Mouse (Mus musculus) ES-Bruce4 (cell line): ENCODE measurements around the gene Apobec2. TPM values are rescaled to one million over a fixed set of nuclear protein-coding genes. Genes with fewer than 3 reads are reported as not detected.

Experiments used
- H3K27ac ChIP-seq: 2 replicates; pipeline ENCODE4 v1.5.1; 2012; ENCODE audit warnings: low read length, inconsistent platforms; ENCODE audit not compliant: insufficient read depth
- H3K27me3 ChIP-seq: 2 replicates; pipeline ENCODE4 v1.6.1; 2012; ENCODE audit warnings: mild to moderate bottlenecking, low read length, inconsistent platforms; ENCODE audit not compliant: control insufficient read depth, poor library complexity, insufficient read depth, severe bottlenecking
- H3K36me3 ChIP-seq: 2 replicates; pipeline ENCODE4 v1.6.1; 2012; ENCODE audit warnings: inconsistent platforms, mild to moderate bottlenecking, low read length, moderate library complexity; ENCODE audit not compliant: control insufficient read depth, poor library complexity, insufficient read depth, severe bottlenecking
- H3K4me1 ChIP-seq: one replicate; pipeline ENCODE4 v1.8.1; 2011; ENCODE audit warnings: low read length; ENCODE audit not compliant: control insufficient read depth, insufficient read depth
- H3K4me3 ChIP-seq: 2 replicates; pipeline ENCODE4 v1.5.1; 2011; ENCODE audit warnings: low read depth, mild to moderate bottlenecking, low read length
- H3K9ac ChIP-seq: 2 replicates; pipeline ENCODE4 v1.6.1; 2012; ENCODE audit warnings: low read depth, mild to moderate bottlenecking, inconsistent platforms; ENCODE audit not compliant: poor library complexity, severe bottlenecking
- H3K9me3 ChIP-seq: replicated peaks from 2 replicates; pipeline ENCODE4 v1.6.1; 2012; ENCODE audit warnings: mild to moderate bottlenecking, low read length, inconsistent platforms; ENCODE audit not compliant: control insufficient read depth, poor library complexity, insufficient read depth, severe bottlenecking
- CTCF ChIP-seq: IDR thresholded peaks from one replicate; pipeline ENCODE4 v1.8.1; 2011; ENCODE audit warnings: low read depth, low read length
- EP300 ChIP-seq: IDR thresholded peaks from 2 replicates; pipeline ENCODE4 v1.6.1; 2011; ENCODE audit warnings: low read depth, low read length; ENCODE audit not compliant: insufficient read depth
- POLR2A ChIP-seq: IDR thresholded peaks from one replicate; pipeline ENCODE4 v1.8.1; 2011; ENCODE audit warnings: low read length; ENCODE audit not compliant: insufficient read depth
- polyA plus RNA-seq: library from polyadenylated mRNA; stranded (reverse); fragments of >200 nt; gene quantifications from 2 replicates; pipeline ENCODE4 v1.2.4, GENCODE M21; 2011; ENCODE audit warnings: low read depth; ENCODE audit not compliant: missing spikeins, insufficient read depth, insufficient read length

Gene Apobec2
- polyA plus RNA-seq, 1 experiment, result 4.7 TPM

- Histone ChIP-seq H3K9me3 (no peaks in the 10 kb centered on the region), H3K4me1 (peaks cover 7% of the 10 kb centered on the region), H3K27me3 (no peaks in the 10 kb centered on the region), H3K36me3 (no peaks in the 10 kb centered on the region), H3K4me3 (no peak overlapping the region), H3K27ac (no peak overlapping the region), H3K9ac (no peak overlapping the region)
- TF ChIP-seq CTCF (no peak), EP300 (no peak), POLR2A (no peak)
Observed at GRCm38 (mm10) chr17:48443542-48444145, 10.9 kb upstream of the Apobec2 start.

DNA sequence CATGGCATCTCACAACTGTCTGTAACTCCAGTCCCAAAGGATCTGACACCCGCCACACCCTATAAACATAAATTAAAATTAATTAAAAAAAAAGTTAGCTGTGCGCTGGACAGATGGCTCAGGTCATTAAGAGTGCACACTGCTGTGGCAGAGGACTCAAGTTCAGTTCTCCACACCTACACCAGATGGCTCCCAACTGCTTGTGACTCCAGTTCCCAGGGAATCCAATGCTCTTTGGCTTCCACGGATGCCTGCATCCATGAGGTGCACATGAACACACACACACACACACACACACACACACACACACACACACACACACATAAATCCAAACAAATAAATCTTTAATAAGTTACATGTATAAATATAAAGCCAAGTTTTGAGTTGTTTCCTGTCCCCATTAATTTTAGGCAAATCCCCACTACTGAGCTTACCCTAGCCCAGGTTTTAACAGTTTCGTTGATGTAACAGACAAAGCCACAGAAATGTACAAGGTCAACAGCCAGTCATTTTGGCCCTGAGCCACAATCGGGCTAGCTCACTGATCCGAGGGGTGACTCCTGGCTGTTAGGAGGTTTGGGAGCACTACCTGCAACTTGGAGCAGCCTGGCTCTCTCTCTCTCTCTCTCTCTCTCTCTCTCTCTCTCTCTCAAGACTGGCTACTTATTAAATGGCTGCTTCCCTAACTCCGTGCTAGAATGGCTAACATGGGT, 10.2 kb upstream of the Apobec2 start:
- Histone ChIP-seq H3K36me3 (no peaks in the 10 kb centered on the region), H3K27ac (no peak overlapping the region), H3K4me1 (peaks cover 4% of the 10 kb centered on the region), H3K9ac (no peak overlapping the region), H3K4me3 (no peak overlapping the region), H3K9me3 (no peaks in the 10 kb centered on the region), H3K27me3 (no peaks in the 10 kb centered on the region)
- TF ChIP-seq CTCF (no peak), EP300 (no peak)

DNA sequence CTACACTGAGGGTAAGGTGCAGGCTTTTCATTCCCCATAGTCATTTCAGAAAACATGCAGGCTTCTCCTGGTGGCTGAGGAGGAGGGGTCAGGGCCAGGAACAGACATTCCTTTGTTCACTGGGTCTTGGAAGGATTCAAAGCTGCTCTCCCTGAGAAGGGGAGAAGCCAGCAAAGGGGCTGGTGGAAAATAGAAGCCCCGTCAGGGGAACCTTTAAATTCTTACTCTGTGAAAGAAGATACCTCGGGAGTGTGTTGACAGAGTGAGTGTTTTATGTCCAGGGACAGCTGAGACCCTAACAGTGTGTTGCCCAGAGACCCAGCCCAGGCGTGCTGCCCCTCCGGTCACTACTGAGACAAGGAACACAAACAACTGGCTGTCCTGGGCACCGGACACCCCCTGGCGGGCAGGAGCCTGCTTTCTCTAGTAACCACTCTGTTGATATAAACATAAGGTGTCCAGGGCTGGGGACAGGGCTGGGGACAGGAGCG, 4.7 kb upstream of the Apobec2 start:
- no peak overlapping the region for H3K4me3 ChIP-seq
- no peak overlapping the region for H3K9ac ChIP-seq
- H3K4me1 ChIP-seq, result peaks cover 12% of the 10 kb centered on the region
- TF ChIP-seq CTCF (no peak), POLR2A (no peak), EP300 (no peak)
- H3K27ac ChIP-seq, result no peak overlapping the region
- no peaks in the 10 kb centered on the region for H3K9me3 ChIP-seq
- no peaks in the 10 kb centered on the region for H3K36me3 ChIP-seq
- H3K27me3 ChIP-seq, result no peaks in the 10 kb centered on the region

- Histone ChIP-seq H3K27me3 (no peaks in the 10 kb centered on the region), H3K36me3 (no peaks in the 10 kb centered on the region), H3K9me3 (no peaks in the 10 kb centered on the region), H3K9ac (no peak overlapping the region), H3K27ac (peak overlapping the region; percentile 24; the same call in 1 of the 2 replicates), H3K4me1 (peaks cover 15% of the 10 kb centered on the region), H3K4me3 (no peak overlapping the region)
- TF ChIP-seq CTCF (no peak), EP300 (no peak)
Observed at GRCm38 (mm10) chr17:48436487-48436886, 3.8 kb upstream of the Apobec2 start.

DNA sequence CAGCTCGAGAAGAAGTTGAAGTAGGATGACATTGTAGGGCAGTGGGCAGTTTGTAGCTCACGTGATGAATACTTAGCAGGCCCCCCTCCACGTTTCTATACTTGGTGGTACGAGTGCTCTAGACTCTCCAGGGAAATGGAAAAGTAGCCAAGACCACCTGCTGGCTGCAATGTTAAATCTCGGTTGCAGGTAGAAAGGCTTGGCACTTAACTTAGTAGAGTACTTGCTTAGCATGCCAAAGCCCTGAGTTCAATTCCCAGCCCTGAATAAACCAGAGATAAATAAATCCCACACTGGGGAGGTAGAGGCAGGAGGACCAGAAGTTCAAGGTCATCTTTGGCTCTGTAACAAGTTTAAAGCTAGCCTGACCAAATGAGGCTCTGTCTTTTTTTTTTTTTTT, 1.7 kb upstream of the Apobec2 start:
- Histone ChIP-seq H3K36me3 (no peaks in the 10 kb centered on the region), H3K27ac (no peak overlapping the region; the same call in 1 of the 2 replicates), H3K9me3 (no peaks in the 10 kb centered on the region), H3K4me3 (no peak overlapping the region), H3K27me3 (no peaks in the 10 kb centered on the region), H3K9ac (no peak overlapping the region), H3K4me1 (peaks cover 20% of the 10 kb centered on the region)
- TF ChIP-seq CTCF, result no peak
- TF ChIP-seq EP300, result no peak
- TF ChIP-seq POLR2A, result no peak

DNA sequence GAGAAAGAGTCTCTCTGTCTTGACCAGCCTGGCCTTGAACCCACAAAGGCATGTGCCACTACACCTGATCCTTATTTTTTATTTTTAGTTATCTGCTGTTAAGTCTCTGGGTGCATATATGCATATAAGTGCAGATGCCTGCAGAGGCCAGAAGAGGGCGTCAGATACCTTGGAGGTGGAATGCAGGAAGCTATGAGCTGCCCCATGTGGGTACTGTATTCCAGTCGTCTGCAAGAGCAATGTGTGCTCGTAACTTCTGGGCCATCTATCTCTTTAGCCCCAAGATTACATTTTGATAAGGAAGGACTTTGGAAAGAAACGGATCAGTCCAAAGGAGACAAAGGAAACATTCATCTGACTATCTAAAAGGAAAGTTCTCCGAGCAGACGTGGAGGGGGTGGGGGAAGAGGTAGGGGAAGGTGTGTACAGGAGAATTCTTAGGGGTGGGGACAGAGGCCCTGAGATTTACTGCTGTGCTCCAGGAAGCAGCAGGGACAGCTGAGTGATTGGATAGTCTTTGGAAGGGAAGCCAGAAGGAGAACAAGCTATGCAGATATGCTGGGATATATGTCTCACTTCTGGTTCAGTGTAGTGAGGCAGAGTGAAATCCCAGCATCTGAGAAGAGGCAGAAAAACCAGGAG, 1.1 kb upstream of the Apobec2 start:
- Histone ChIP-seq H3K4me1 (peaks cover 20% of the 10 kb centered on the region), H3K27ac (0 out of 2 replicates have a peak overlapping the region, but pooled peaks have one; percentile 52), H3K27me3 (no peaks in the 10 kb centered on the region), H3K4me3 (no peak overlapping the region), H3K9ac (no peak overlapping the region), H3K36me3 (no peaks in the 10 kb centered on the region), H3K9me3 (no peaks in the 10 kb centered on the region)
- no peak for TF ChIP-seq POLR2A
- TF ChIP-seq CTCF, result peak; percentile 52
